Mouse (Mus musculus) brown adipose tissue, adult 24 weeks (tissue): Measurements from ENCODE around the gene Celf2. TPM values are rescaled to one million over a fixed set of nuclear protein-coding genes. Genes with fewer than 3 reads are reported as not detected.
A peak's percentile ranks its signal among the peaks of the same experiment; 100 is the strongest.
"Not testable (repeated sequence)": the region's sequence is repeated elsewhere in the genome, so short reads cannot be mapped to it uniquely, and the experiment has no call there.

Experiments
- H3K27ac ChIP-seq: fragments of 200-500 bp; replicated peaks from 2 replicates; pipeline ENCODE4 v1.5.1; 2012; ENCODE audit warnings: low read depth, mild to moderate bottlenecking, low read length
- H3K4me1 ChIP-seq: fragments of 200-500 bp; 2 replicates; pipeline ENCODE4 v1.6.1; 2012; ENCODE audit warnings: low read length, mixed read lengths; ENCODE audit not compliant: control insufficient read depth, insufficient read depth, insufficient read length
- H3K4me3 ChIP-seq: fragments of 200-500 bp; 2 replicates; pipeline ENCODE4 v1.5.1; 2012; ENCODE audit warnings: low read depth, mild to moderate bottlenecking, low read length, moderate library complexity; ENCODE audit not compliant: insufficient read depth
- polyA plus RNA-seq: library from polyadenylated mRNA; stranded (reverse); fragments of >200 nt; gene quantifications from 2 replicates; pipeline ENCODE4 v1.2.4, GENCODE M21; 2012; ENCODE audit not compliant: missing spikeins, insufficient read depth, insufficient read length

Celf2 gene
- polyA plus RNA-seq, 1 experiment, result 65.7 TPM

GRCm38 (mm10) chr2:7342911-7343478 lies 166.4 kb downstream of the Celf2 start:
- Histone ChIP-seq H3K27ac (no peak overlapping the region), H3K4me3 (no peak overlapping the region), H3K4me1 (no peaks in the 10 kb centered on the region)

- Histone ChIP-seq H3K4me1 (no peaks in the 10 kb centered on the region), H3K4me3 (no peak overlapping the region), H3K27ac (no peak overlapping the region)
These were observed 174.5 kb downstream of the Celf2 start for GRCm38 (mm10) chr2:7334846-7335245.

GRCm38 (mm10) chr2:7328018-7328899 lies 181.1 kb downstream of the Celf2 start:
- Histone ChIP-seq H3K27ac (0 out of 2 replicates have a peak overlapping the region, but pooled peaks have one; percentile 0), H3K4me3 (no peak overlapping the region), H3K4me1 (no peaks in the 10 kb centered on the region)

- no peak overlapping the region for H3K27ac ChIP-seq
- H3K4me1 ChIP-seq, result no peaks in the 10 kb centered on the region
- no peak overlapping the region for H3K4me3 ChIP-seq
These were observed 189.6 kb downstream of the Celf2 start for GRCm38 (mm10) chr2:7319760-7320159.

GRCm38 (mm10) chr2:7311776-7312175 lies 197.6 kb downstream of the Celf2 start:
- Histone ChIP-seq H3K27ac (no peak overlapping the region), H3K4me3 (no peak overlapping the region), H3K4me1 (no peaks in the 10 kb centered on the region)

GRCm38 (mm10) chr2:7310840-7311182 lies 198.6 kb downstream of the Celf2 start:
- Histone ChIP-seq H3K27ac (no peak overlapping the region), H3K4me1 (no peaks in the 10 kb centered on the region), H3K4me3 (no peak overlapping the region)

GRCm38 (mm10) chr2:7310129-7310839 lies 199.1 kb downstream of the Celf2 start:
- no peaks in the 10 kb centered on the region for H3K4me1 ChIP-seq
- no peak overlapping the region for H3K4me3 ChIP-seq
- H3K27ac ChIP-seq, result no peak overlapping the region

GRCm38 (mm10) chr2:7309324-7309723 lies 200.0 kb downstream of the Celf2 start:
- Histone ChIP-seq H3K27ac (no peak overlapping the region), H3K4me3 (no peak overlapping the region), H3K4me1 (no peaks in the 10 kb centered on the region)

- Histone ChIP-seq H3K4me1 (no peaks in the 10 kb centered on the region), H3K4me3 (no peak overlapping the region), H3K27ac (no peak overlapping the region)
These were observed 200.6 kb downstream of the Celf2 start for GRCm38 (mm10) chr2:7308731-7309130.

GRCm38 (mm10) chr2:7287434-7287833 lies 221.9 kb downstream of the Celf2 start:
- H3K27ac ChIP-seq, result no peak overlapping the region
- H3K4me1 ChIP-seq, result peaks cover 2% of the 10 kb centered on the region; the same call in 1 of the 2 replicates
- no peak overlapping the region for H3K4me3 ChIP-seq

GRCm38 (mm10) chr2:7273214-7273613 lies 236.1 kb downstream of the Celf2 start:
- H3K4me1 ChIP-seq, result no peaks in the 10 kb centered on the region

GRCm38 (mm10) chr2:7270051-7270450 lies 239.3 kb downstream of the Celf2 start:
- peaks cover 2% of the 10 kb centered on the region; the same call in 1 of the 2 replicates for H3K4me1 ChIP-seq
- no peak overlapping the region for H3K27ac ChIP-seq
- H3K4me3 ChIP-seq, result no peak overlapping the region

More at GRCm38 (mm10) chr2:7273214-7273613, 236.1 kb downstream of the Celf2 start:
- H3K4me3 ChIP-seq, result no peak overlapping the region
- H3K27ac ChIP-seq, result no peak overlapping the region

- H3K27ac ChIP-seq, result no peak overlapping the region
- H3K4me1 ChIP-seq, result peaks cover 2% of the 10 kb centered on the region; the same call in 1 of the 2 replicates
- H3K4me3 ChIP-seq, result no peak overlapping the region
These were observed 242.2 kb downstream of the Celf2 start for GRCm38 (mm10) chr2:7267166-7267565.

GRCm38 (mm10) chr2:7262668-7263067 lies 246.7 kb downstream of the Celf2 start:
- H3K4me3 ChIP-seq, H3K4me1 ChIP-seq, H3K27ac ChIP-seq: not testable (repeated sequence)

- no peaks in the 10 kb centered on the region for H3K4me1 ChIP-seq
- H3K27ac ChIP-seq, result peak overlapping the region; percentile 85
- H3K4me3 ChIP-seq, result no peak overlapping the region
These were observed 249.2 kb downstream of the Celf2 start for GRCm38 (mm10) chr2:7260186-7260585.
